Mouse (Mus musculus) Muller cell, postnatal 12 days (primary cell): ENCODE data around the gene Prkag2.

Experiments used
- DNase-seq: peaks from one replicate; pipeline ENCODE4 v3.0.0-alpha.2; 2015; ENCODE audit errors: inconsistent ontology term

Prkag2 gene

DNA sequence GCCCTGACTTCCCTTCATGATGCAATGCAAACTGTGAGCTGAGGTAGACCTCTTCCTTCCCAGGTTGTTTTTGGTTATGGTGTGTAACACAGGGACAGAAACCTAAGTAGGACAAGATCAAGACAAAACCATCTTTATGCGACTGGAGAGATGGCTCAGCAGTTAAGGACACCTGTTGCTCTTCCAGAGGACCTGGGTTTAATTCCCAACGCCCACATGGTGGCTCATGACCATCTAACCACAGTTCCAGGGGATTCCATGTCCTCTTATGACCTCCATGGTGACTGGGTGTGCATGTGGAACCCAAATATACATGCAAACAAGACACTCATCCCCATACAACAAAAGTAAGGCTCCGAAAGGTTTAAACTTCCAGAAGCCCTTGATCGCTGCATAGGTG, 171.6 kb downstream of the Prkag2 start:
- DNase-seq: no peak

DNA sequence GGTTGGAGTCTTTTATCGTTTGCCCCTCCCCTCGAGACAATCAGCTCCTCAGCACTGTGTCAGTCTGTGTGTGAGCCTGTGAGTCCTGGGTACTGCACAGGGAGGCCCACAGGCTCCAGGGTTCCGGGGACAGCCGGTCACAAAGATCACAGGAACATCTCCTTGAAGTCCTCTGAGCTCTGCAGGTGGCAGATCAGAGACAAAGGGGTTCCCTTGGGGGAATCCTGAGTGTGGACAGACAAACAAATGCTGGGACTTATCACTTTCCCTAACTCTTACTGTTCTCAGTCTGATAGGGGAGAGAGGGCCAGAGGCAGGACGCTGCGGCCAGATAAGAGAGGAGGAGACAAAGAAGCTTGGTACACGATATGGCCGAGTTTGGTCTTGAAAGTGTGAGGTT, 172.7 kb downstream of the Prkag2 start:
- DNase-seq: no peak

DNA sequence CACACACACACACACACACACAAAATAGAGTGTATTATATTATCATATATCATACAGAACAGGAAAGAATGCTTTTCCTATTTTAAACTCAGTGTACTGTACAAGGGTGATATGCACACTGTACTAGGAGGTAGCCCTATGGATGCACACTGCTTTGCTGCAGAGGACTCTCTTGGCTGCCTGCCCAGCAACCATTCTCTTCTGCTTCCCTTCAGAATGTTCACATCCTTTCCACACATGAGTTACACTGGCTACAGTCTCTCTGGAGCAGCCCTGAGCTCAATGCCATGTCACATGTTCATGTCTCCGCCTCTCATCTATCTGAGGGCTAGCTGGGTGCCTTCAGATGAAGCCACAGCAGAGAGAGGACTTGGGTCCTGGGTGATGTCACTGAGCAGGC, 181.3 kb downstream of the Prkag2 start:
- no peak for DNase-seq

DNA sequence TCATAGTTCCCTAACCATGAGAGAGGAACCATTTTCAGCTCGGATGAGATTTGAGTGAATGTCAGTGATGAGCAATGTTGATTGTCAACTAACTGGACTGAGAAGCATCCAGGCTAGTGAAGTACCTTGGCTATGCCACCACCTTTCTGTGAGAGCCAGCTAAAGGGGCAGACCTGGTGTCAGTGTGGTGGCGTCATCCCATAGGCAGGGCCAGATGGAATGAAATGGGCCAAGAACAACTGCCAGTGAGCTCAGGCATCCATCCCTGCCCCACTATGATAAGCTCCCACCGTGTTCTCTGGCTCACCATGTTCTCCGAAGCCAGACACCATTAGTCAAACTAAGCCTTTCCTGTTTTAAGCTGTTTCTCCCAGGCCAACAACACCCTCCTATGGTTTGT, 183.9 kb downstream of the Prkag2 start:
- no peak for DNase-seq

DNA sequence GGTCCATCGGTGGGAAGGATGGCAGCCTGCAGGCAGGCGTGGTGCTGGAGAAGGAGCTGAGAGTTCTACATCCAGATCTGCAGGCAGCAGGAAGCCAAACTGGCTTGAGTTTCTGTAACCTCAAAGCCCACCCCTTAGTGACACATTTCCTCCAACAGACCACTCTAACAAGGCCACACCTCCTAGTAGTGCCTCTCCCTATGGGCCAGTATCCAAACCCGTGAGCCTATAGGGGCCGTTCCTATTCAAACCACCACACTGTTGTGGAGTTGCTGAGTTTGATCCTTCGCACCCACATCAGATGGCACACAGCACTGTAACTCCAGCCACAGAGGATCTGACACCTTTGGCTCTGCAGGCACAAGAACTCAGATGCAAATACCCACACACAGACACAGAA, 185.3 kb downstream of the Prkag2 start:
- DNase-seq: no peak

DNA sequence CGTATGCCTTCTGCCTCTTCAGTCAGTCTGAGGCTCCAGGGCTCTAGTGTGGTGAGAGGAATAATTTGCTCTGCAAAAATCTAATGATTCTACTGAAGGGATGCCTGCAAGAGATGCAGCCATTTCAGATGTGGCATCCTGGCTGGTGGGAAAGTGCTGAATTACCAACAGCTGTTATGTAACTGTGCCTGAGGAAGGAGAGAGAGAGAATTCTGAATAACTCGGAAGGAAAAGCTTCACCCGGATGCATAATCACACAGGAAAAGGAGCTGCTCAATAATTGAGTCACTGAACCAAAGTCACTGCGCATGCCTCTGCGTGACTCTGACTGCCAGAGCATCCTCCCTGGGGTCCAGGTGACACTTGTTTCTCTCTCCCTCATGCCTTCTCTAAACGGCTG, 186.8 kb downstream of the Prkag2 start:
- DNase-seq: no peak

DNA sequence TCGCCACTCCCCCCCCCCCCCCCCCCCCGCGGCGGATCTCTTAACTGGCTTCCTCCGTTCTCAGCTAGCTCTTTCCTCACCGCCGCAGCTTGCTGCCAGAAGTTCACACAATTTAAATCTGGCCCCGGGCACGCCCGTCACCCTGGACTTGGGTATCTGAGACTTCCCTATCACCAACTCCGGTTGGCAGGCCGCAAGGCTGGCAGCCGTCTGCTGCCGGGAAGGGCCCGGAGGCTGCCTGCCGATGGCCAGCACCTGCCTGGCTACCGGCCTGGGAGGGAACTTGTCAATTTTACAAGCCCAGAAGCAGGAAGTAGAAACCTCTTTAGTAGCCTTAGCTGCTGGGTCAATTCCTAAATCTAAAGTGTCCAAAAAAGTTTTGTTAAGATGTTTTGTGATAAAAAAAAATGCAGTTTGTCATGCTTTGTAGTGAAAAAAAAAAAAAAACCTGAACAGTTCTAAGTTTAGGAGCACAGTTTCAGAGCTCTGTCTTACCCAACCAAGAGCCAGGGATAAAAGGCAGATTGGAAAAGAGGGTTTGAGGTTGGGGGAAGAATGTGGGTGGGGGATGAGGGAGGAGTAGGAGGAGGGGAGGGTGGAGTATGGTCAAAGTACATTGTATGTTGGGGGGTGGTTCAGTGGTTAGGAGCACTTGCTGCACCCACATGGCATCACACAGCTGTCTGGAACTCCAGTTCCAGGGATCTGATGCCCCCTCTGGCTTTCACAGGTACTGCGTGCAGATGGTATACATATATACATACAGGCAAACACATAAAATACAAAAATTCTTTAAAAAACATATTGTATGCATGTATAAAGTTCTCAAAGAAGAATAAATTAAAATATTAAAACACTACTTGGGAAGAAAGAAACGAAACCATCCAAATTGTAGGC, 191.4 kb downstream of the Prkag2 start:
- DNase-seq: no peak

DNA sequence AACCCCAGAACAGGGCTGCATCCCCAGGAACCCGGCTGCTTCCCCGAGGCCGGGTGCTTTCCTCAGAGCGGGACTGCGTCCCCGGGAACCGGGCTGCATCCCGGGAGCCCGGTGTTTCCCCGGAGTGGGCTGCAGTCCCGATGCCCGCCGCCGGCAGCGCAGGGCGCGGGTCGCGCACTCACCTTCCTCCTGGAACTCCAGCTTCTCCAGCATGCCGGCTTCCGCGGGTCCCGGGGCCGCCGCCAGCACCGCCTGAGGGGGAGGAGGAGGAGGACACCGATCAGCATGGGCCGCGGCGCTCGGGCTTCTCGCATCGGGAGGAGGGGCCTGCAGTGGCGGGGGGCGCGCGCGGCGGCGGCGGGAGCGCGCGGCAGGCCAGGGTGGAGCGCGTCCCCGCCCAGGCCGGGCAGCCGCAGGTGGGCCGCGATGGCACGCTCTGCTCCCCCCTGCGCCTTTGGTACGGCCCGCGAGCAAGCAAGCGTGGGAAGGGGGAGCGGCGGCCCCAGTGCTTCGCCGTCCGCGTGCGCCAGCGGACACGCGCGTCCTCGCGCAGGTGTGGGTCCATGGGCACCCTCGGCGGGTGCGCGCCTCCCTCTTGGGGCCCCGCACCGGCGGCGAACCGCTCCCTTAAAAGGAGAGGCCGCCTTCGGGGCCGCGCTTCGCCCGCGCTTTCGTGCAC, 192.2 kb downstream of the Prkag2 start:
- DNase-seq: peak; percentile 94

DNA sequence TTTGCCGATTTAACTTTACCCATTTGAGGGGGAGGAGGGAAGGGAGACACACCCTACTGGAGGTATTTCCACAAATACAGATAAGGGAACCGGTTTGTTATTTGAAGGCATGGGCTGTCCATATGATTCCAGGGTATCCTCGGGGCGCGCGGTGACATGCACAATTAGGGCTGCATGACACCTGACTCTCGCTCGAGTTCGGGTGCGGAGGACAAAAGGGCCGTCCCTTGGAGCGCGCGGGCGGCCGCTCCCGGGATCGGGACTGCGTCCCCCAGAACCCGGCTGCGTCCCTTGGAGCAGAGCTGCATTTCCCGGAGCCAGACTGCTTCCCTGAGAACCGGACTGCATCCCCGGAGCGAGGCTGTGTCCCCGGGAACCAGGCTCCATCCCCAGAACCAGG, 192.7 kb downstream of the Prkag2 start:
- no peak for DNase-seq

DNA sequence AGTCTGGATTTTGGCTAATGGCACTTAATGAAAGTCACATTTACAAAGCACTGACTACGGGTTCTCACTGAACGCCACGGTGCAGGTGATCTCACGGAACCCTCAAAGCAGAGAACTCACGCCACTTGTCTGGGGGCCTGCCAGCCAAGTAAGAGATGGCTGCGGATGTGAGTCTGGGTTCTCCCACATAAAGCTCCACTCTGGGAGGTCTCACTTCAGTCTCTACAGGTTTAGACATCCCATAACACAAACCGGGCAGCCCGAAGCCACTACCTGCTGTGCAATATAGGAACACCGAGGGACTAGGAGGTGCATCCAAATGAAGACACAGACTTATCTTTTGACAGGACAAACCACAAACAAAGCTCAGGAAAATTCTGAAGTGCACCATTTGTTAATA, 193.6 kb downstream of the Prkag2 start:
- no peak for DNase-seq

DNA sequence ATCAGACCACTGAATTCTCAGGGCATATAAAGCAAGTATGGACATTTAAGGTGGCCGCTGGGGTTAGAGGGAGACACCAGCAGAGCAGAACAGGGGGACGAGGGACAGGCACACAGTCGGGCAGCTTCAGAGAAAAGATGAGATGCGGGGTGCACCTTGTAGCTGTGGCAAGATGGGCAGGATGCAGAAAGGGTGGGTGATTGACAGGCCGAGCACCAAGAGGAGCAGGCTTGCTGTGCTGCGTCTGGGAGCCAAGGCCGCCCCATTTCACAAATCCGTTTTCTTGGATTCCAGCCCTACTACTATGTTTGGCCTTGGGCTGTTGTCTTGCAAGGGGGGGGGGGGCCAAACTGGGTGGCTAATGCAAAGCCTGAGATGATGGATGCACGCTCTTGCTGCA, 195.5 kb downstream of the Prkag2 start:
- DNase-seq: no peak

DNA sequence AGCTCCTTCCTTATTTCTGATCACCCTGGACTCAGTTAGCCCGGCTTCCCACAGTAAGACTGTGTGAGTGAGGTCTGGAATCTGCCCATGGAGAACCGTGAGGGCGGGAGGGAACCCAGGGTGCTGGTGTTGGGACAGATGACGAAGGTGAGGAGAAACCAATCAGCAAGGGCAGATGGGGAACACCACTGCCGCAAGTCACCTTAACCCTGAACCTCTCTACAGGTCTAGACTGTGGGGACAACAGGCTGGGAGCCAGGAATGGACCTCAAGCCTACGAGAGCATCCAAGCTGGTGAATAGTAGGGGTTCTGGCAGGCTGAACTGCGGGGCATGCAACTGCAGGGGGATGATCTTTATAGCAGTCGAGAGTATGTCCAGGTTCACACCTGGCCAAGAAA, 196.0 kb downstream of the Prkag2 start:
- no peak for DNase-seq

DNA sequence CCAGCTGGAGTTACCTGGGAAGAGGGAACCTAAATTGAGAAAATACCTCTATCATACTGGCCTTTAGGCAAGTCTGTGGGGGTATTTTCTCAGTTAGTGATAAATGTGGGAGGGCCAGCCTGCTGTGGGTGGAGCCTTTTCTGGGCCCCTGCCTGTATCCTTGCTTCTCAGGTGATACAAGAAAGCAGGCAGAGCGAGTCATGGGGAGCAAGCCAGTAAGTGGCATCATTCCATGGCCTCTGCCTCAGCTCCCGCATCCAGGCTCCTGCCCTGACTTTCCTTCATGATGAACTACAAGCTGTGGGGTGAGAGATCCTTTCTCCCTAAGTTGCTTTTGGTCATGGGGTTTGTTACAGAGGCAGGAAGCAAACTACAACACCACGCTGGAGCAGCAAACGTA, 196.4 kb downstream of the Prkag2 start:
- DNase-seq: no peak

DNA sequence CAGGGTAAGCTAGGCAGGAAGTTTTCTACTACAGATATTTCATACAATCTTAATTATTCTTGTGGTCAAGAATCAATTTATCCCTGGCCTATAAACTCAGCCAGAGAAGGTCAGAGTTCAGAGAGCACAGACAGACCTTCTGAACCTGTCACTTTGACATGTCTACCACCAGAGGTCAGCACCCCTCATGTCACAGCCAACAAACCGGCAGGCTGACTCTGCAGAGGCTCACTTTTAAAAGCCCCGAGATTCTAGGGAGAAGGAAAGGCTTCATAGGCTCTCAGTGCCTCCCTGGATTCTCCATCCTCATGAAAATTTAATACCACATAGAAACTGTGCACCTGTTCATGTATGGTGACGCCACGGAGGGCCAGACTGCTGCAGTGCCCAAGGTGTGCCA, 197.6 kb downstream of the Prkag2 start:
- peak; percentile 14 for DNase-seq

DNA sequence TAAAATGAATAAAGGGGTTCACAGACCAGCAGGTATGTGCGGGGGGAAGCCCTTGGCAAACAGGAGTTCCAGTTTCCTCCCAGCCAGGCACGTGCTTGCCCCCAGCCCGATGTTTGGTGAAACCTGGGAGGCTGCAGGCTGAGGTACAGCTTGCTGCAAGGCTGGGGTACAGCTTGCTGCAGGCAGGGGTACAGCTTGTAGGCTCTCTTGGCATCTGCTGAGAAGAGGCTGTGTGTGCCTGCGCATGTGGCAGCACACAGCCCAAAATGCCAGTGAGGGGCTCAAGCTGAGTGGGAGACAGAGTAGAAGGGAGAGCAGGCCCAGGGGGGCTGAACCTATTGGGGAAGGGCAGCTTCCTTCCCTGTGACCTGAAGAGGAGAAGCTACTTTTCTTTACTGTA, 204.8 kb downstream of the Prkag2 start:
- DNase-seq: no peak

DNA sequence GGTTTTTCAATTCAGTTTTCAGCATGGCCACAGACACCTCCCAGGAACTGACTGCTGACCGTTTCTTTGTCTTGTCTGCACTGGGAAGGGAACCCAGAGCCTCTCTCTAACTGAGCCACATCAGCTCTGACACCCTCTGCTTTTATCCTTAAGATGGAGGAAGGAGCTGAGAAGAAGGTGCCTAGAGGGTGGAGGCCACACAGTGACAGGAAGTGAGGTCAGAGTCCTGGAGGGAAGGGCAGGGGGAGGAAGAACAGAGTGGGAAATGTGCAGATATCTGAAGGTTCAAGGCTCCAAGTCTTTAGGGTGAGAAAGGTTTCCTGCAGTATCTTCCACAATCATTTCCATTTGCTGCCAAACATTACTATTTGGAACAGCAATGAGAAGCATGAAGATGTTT, 205.6 kb downstream of the Prkag2 start:
- DNase-seq: no peak

DNA sequence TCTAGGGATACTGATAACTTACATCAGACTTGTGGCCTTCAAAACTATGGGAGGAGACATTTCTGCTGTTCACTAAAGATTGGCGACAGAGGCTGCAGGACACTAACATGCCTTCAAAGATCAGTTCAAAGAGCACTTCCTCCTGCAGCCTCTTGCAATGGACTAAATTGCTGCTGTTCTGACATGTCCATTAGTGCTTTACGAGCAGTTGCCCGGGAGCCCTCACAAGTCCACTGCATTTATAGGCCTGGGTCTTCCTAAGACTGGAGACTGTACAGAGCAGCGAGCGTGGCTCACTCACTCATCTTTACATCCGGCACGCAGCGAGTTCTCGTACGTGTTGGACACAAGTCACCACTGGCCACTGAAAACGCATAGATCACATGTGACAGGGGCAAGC, 208.0 kb downstream of the Prkag2 start:
- no peak for DNase-seq

DNA sequence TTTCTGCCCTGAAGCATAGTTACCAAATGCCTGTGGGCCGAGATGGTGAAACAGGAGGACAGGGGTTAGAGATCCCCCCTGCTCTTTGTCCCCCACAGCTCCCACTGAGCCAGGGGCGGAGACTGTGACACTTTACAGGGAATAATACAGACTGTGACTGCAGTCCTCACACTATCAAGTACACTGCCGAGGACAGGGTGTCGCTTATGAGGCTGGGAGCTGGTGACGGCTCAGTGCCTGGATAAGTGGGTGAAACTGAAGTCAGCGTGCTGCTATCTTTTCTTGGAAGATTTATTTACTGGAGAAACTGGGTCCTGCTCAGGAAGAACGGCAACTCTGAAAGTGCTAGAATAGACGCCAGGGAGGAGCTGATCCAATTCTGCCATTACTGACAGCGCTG, 210.6 kb downstream of the Prkag2 start:
- no peak for DNase-seq

DNA sequence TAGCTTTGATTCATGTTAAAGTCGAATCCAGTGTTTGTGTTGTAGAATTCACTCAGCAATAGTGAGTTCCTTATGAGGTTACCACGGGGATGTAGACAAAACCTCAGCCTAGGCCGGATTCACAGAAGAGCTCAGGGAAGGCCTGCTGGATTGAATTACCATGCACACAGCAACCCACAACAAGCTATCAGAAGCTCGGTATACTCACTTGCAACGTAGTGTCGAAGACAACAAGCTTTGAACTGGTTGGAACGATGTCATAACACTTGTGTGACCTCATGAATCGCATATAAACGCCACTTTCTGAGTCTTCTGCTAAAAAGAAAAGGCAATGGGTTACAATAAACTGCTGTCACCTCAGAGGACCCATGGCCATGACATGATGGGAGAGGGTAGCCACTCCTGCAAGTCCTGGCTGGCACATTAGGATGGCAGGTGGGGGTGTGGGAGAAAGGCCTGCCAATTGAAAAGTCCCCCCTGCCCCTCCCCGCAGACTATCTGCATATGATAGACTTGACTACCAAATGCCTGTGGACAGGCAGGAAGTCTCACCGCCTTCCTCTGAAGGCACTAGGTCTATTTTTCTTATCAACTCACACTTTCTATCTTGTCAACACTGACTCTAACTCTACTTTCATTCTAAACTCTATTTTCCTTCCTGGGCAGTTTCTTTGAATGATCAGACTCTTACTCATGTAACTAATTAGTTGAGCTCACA, 211.4 kb downstream of the Prkag2 start:
- no peak for DNase-seq

DNA sequence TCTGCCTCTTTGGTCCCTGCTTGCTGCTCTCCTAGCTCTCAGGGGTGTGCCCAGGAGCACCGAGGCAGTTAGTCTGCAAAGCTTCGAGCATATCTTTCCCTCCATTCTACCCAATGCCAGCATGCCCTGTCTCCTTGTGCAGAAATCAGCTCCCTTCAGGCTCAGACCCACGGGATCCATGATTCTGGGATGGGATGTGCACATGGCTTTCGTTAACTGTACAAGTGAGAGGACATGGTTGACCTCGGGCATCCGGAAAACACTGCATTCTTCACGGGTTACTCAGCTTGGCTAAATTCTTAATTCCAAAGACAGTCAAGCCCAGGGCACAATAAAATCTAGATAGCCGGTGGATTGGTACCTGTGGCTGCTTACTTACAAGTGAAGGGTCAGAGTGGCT, 213.2 kb downstream of the Prkag2 start:
- peak; percentile 47 for DNase-seq

DNA sequence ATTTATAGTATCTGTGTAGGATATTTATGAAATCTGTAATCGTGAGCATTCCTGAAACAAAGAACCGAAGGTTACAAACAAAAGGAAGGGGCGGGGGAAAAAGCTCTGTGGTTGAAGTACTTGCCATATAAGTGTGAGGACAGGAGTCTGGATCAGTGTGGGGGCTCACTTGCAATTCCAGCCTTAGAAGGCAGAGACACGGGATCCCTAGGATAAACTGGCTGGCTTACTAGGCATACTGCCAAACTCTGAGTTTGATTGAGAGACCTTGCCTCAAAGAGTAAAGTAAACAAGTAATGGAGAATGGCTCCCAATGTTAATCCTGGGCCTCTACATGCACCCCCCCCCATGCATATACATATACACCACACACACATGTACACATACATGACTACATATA, 221.7 kb downstream of the Prkag2 start:
- no peak for DNase-seq

DNA sequence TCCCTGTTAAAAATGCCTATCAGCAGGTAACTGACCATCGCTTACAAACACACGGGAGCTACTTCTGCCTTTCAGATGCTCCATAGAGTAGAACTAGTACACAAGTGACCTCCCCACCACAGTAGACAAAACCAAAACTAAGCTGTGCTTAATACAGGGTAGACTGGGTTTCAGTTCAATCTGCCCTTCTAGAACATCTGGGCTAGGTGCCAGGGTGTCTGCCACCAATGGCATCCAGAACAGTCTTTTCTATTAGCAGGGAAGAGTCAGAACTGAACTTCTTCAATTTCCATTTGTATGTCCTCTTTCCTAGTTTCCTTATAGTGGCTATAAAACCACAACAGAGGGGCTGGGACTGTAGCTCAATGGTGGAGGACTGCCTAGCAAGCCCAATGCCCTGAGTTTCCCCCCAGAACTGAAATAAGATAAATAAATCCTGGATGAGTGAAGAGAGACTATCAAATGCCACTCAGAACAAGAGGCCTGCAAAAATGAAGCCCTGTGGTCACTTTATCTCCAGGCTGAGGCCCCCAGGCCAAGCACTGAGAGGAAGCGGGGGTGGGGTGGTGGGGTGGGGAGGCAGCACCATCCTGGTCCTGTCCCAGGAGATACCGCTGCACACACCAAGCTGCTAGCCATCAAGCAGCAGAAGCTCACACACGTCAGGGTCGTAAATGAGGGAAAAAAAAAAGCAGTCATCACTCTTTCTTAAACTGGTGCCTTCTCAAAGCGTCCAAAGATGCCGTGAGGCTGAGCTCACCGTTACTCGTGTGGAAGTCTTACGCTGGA, 222.4 kb downstream of the Prkag2 start:
- DNase-seq: no peak
